Mouse (Mus musculus) lung, adult 2 months (tissue): Measurements from ENCODE around the gene Lalba.

Experiments used
- CTCF ChIP-seq: fragments of 200-500 bp; IDR thresholded peaks from 2 replicates; pipeline ENCODE4 v1.5.1; 2011; ENCODE audit warnings: mild to moderate bottlenecking, low read length, control low read depth; ENCODE audit not compliant: insufficient read depth
- POLR2A ChIP-seq: fragments of 200-500 bp; IDR thresholded peaks from 2 replicates; pipeline ENCODE4 v1.6.1; 2011; ENCODE audit warnings: low read depth, mild to moderate bottlenecking, control low read depth, low read length, borderline replicate concordance; ENCODE audit errors: extremely low read depth

- TF ChIP-seq CTCF: no peak
- no peak for TF ChIP-seq POLR2A
These were observed 9.6 kb upstream of the Lalba start, which contains the start of gene Olfr279 for GRCm38 (mm10) chr15:98492102-98492501.
